Mouse (Mus musculus): ENCODE measurements at regions not wholly inside any gene's neighbourhood (a gene's known extent, or its start where the extent isn't known, plus 50 kb on each side); places are given as distances from the start of the nearest gene placed in this dataset.

DNA sequence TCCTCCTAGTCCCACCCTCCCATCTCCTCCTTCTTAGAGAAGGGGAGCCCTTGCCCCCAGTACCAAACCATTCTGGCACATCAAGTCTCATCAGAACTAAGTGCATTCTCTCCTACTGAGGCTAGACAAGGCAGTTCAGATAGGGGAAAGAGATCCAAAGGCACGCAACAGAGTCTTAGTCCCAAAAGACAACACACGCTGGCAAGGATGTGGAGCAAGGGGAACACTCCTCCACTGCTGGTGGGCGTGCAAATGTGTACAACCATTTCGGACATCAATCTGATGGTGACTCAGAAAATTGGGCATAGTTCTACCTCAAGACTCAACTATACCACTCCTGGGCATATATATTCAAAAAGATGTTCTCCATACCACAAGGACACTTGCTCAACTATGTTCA lies 506.7 kb upstream of the Mgmt start:
- ATAC-seq: no peak
- H3K27me3 ChIP-seq (replicated peaks): no peaks in the 10 kb centered on the region
- WGBS (ENCODE audit: insufficient replicate concordance): 71% methylated on average over 4 of the region's 4 CpGs

DNA sequence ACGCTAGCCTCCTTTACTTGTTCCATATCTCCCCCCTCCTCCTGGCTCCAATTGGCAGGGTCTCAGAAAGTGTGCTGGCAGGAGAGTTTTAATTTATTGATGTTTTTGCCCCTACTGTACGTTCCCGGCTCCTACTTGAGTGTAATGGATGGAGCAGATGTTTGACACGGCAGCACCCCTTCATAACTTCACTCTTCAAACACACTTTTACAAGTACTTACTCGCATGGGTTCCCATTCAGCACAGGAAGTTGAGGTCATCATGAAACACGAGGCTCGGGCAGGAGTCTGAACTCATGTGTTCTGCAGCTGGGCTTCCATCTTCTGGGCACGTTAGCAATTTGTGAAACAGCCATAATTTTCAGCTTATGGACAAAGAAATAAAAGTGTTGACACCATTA lies 504.3 kb upstream of the Mgmt start:
- no peak overlapping the region for H3K4me2 ChIP-seq
- 49% methylated on average over 8 of the region's 8 CpGs for WGBS (ENCODE audit: insufficient replicate concordance)
- H3K4me3 ChIP-seq: no peak overlapping the region
- no peak overlapping the region for H3K9ac ChIP-seq
- H3K4me1 ChIP-seq: no peaks in the 10 kb centered on the region
- H3K27ac ChIP-seq: no peak overlapping the region
- no peak for ATAC-seq
- H3K27me3 ChIP-seq (replicated peaks): no peaks in the 10 kb centered on the region
- H3K9me3 ChIP-seq (replicated peaks): no peaks in the 10 kb centered on the region
- H3K36me3 ChIP-seq: no peaks in the 10 kb centered on the region

More for the DNA sequence above, 506.7 kb upstream of the Mgmt start:
- Histone ChIP-seq H3K4me3 (no peak overlapping the region), H3K9ac (no peak overlapping the region), H3K4me2 (no peak overlapping the region), H3K27ac (no peak overlapping the region), H3K36me3 (no peaks in the 10 kb centered on the region), H3K9me3 (replicated peaks) (no peaks in the 10 kb centered on the region), H3K4me1 (no peaks in the 10 kb centered on the region)

DNA sequence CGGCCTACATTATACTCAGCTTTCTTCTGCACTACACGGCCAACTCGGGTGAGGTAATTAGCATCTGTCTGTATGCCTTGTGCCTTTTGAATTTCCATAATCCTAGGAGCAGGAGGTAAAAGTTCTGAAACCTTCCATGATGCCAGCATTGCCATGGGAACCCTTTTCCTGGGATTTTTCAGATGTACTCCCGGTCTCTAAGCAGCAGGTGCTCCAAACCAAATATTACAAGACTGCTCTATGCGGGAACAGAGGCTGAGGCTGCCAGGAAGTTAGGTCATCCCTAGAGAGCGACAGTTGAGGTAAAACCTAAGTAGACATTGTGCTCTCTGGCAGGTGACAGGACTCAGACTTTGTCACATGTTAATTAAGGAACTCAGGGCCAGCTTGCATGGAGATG lies 501.0 kb upstream of the Mgmt start:
- H3K4me3 ChIP-seq: no peak overlapping the region
- no peak overlapping the region for H3K4me2 ChIP-seq
- H3K36me3 ChIP-seq: no peaks in the 10 kb centered on the region
- ATAC-seq: no peak
- H3K9ac ChIP-seq: no peak overlapping the region
- no peaks in the 10 kb centered on the region for H3K9me3 ChIP-seq (replicated peaks)
- H3K27me3 ChIP-seq (replicated peaks): no peaks in the 10 kb centered on the region
- H3K4me1 ChIP-seq: no peaks in the 10 kb centered on the region
- WGBS (ENCODE audit: insufficient replicate concordance): 72% methylated on average over 6 of the region's 6 CpGs
- H3K27ac ChIP-seq: no peak overlapping the region

DNA sequence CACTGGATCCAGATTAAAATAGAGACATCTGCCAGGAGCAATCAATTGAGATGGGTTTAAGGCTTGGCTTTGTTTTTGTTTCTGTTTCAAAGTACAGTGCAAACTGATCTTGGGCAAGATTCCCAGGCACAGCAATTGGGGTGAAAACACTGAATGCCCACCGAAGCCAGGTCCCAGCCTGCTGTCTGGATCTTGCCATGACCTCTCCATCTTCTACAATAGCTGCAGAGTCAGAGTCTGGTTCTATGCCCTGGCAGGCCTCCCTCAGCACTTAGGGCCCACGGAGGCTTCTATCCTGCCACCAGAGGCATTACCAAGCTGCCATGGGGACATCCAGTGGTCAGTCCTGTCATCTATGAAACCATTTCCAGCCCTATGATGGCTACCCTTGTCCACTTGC lies 498.6 kb upstream of the Mgmt start:
- no peaks in the 10 kb centered on the region for H3K36me3 ChIP-seq
- H3K9ac ChIP-seq: no peak overlapping the region
- no peaks in the 10 kb centered on the region for H3K27me3 ChIP-seq (replicated peaks)
- H3K4me1 ChIP-seq: no peaks in the 10 kb centered on the region
- ATAC-seq: no peak
- 39% methylated on average over 2 of the region's 2 CpGs for WGBS (ENCODE audit: insufficient replicate concordance)
- no peak overlapping the region for H3K27ac ChIP-seq
- no peaks in the 10 kb centered on the region for H3K9me3 ChIP-seq (replicated peaks)
- H3K4me2 ChIP-seq: no peak overlapping the region
- no peak overlapping the region for H3K4me3 ChIP-seq

DNA sequence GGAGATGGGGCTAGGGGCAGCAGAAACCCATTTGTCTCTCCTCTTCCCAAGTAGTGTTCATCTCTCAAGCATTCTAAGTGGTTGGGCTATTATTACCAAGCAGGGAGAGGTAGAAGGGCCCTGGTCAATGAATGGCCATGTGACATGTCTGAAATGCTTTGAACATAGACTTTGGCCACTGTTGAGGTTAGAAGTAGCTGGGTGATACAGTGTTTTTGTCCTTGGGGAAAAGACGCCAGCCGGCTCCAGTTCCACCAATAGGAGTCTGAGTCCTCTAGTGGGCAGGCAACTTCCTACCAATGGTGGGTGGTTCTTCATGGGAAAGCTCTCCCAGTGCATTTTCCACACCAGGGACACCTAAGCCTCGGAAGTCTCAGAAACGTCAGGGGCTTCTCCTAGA lies 497.3 kb upstream of the Mgmt start:
- Histone ChIP-seq H3K27ac (no peak overlapping the region), H3K27me3 (replicated peaks) (no peaks in the 10 kb centered on the region), H3K4me3 (no peak overlapping the region), H3K36me3 (no peaks in the 10 kb centered on the region), H3K9me3 (replicated peaks) (no peaks in the 10 kb centered on the region), H3K4me1 (no peaks in the 10 kb centered on the region), H3K4me2 (no peak overlapping the region), H3K9ac (no peak overlapping the region)
- no peak for ATAC-seq
- 80% methylated on average over 4 of the region's 4 CpGs for WGBS (ENCODE audit: insufficient replicate concordance)

DNA sequence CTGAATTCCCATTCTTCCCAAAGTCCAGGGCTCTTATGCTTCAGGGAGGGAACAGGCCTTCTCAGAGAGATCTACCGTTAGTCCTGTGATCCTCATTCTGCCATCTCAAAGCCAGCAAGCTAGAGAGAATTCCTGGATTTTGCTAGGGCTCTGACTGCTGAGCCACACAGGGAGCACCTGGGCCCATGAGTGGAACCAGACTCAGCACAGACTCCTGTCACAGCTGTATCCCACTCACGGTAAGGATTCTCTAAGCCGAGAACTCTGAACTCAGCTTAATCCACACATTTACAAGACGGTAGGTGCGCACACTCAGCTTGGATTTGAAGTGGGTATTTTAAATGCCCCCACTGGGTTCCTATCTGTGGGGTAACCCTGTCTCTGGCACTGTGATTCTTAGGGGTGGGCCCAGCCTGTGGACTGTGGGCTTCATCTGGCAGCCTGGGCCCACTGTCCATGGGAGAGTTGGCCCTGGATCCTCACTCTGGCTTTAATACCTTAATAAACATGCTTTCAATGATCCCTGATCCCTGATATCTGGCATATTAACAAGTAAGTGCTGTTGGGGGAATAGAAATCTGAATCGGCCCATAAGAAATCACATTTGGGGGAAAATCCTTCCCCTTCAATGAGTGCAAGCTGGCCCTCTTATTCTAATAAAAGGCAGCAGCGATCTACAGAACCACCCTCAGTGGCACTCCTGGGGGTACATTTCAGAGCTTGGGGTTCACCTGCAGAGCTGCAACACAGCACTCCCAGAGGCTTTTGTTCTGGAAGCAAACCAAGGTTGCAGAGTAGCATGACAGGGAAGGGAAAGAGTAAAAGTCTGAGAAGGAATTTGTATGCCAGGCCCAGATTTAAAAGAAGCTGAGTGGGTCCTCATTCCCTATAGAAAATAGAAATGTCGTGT lies 491.5 kb upstream of the Mgmt start:
- Histone ChIP-seq H3K4me2 (no peak overlapping the region), H3K27me3 (replicated peaks) (no peaks in the 10 kb centered on the region), H3K4me3 (no peak overlapping the region), H3K9ac (no peak overlapping the region), H3K9me3 (replicated peaks) (no peaks in the 10 kb centered on the region), H3K4me1 (no peaks in the 10 kb centered on the region), H3K36me3 (no peaks in the 10 kb centered on the region), H3K27ac (no peak overlapping the region)
- ATAC-seq: no peak
- 75% methylated on average over 8 of the region's 8 CpGs for WGBS (ENCODE audit: insufficient replicate concordance)

DNA sequence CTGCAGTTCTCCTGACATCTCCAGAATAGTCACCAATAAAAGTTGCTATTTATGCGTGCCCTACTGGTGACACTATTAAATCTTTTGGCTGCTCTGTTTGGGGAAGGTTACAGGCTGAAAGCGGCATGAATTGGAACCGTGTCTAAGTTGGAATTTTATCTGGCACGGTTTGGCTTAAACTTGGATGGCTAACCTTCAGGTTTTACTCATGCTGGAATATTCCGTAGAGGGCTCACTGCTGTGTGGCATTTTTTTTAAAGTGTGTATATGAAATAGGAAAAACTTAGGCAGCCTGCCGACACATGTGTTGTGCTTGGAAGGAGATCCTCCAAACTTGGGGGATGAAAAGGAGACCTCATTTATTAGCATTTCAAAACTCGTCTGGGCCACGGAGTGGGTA lies 489.0 kb upstream of the Mgmt start:
- no peak overlapping the region for H3K9ac ChIP-seq
- no peak overlapping the region for H3K4me3 ChIP-seq
- H3K9me3 ChIP-seq (replicated peaks): no peaks in the 10 kb centered on the region
- H3K27me3 ChIP-seq (replicated peaks): no peaks in the 10 kb centered on the region
- H3K36me3 ChIP-seq: no peaks in the 10 kb centered on the region
- H3K4me1 ChIP-seq: no peaks in the 10 kb centered on the region
- no peak overlapping the region for H3K4me2 ChIP-seq
- 70% methylated on average over 8 of the region's 8 CpGs for WGBS (ENCODE audit: insufficient replicate concordance)
- ATAC-seq: no peak
- H3K27ac ChIP-seq: no peak overlapping the region

DNA sequence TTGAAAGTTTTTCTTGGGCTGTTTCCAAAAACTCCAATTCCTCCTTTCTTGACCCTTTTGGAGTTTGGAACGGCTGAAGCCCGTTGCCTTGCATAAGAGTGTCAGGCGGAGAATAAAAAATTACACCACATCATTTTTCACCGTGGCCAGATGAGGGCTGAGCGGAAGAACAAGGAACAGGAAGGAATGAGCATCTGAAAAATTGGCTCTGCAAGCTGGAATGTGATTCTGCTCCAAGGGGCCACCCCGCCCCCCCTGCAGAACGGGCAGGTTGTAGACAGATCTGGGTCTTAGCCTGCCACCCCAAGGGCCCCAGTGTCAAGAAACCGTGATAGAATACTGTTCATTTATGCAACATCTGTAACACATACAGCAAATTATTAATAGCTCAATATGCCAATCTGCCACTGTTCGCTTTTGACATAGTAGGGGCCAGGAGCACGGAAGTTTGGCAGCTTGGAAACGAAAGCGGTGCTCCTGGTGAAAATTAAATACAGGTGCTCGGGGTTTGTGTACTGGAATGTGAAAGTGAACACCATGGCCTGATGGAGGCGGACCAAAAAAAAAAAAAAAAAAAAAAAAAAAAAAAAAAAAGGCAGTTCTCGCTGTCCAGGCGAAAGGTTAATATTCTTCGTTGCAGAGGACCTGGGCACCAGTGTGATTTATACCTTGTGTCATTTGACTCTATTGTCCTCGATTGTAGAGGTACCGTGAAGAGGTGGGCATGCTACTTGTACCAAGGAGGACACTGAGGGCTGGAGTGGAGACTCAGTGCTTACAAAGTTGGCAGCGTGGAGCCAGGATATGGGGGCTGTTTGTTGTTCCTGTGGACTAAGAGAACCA lies 487.9 kb upstream of the Mgmt start:
- Histone ChIP-seq H3K9me3 (replicated peaks) (no peaks in the 10 kb centered on the region), H3K36me3 (no peaks in the 10 kb centered on the region), H3K9ac (no peak overlapping the region), H3K27ac (no peak overlapping the region), H3K4me1 (no peaks in the 10 kb centered on the region), H3K4me2 (no peak overlapping the region), H3K27me3 (replicated peaks) (no peaks in the 10 kb centered on the region), H3K4me3 (no peak overlapping the region)
- ATAC-seq: no peak
- WGBS (ENCODE audit: insufficient replicate concordance): 68% methylated on average over 20 of the region's 20 CpGs

DNA sequence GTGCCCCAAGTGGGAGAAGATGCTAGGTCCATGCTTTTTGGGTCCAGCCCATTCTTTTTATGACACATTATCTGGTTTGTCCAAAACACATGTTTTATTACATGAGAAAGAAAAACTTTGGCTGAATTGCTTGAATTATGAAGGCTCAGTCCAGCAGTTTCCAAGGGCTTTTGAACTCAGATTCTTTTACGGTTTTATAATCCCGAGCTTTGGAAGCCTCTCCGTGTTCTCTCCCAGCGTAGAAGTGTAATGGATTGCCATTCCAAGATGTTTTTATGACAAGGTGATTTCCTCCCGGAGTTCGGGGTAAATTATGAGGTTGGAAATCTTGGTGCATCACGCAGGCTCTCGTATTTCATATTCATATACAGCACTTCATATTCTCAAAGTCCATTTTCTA lies 479.6 kb upstream of the Mgmt start:
- Histone ChIP-seq H3K9me3 (replicated peaks) (no peaks in the 10 kb centered on the region), H3K27ac (no peak overlapping the region), H3K4me2 (no peak overlapping the region), H3K9ac (no peak overlapping the region), H3K36me3 (no peaks in the 10 kb centered on the region), H3K4me1 (no peaks in the 10 kb centered on the region), H3K27me3 (replicated peaks) (no peaks in the 10 kb centered on the region), H3K4me3 (no peak overlapping the region)
- 60% methylated on average over 8 of the region's 8 CpGs for WGBS (ENCODE audit: insufficient replicate concordance)
- ATAC-seq: no peak

DNA sequence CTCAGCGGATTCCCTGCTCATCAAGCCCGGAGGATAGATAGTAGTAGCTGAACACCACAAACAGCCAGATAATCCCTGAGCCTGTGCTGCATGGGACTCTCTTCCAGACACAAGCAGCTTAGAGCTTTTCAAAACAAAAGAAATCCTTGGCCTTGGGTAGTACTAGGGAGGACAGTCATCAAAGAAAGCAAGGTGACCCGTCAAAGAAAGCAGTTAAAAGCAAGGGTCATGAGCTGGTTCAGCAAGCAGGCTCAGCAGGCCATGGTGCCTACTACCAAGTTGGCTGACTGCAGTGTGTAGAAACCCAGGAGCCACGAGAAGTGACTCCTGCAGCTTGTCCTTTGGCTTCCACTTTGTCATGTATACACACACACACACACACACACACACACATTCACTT lies 477.1 kb upstream of the Mgmt start:
- Histone ChIP-seq H3K9me3 (replicated peaks) (no peaks in the 10 kb centered on the region), H3K4me2 (no peak overlapping the region), H3K36me3 (no peaks in the 10 kb centered on the region), H3K27me3 (replicated peaks) (no peaks in the 10 kb centered on the region), H3K4me3 (no peak overlapping the region), H3K9ac (no peak overlapping the region), H3K27ac (no peak overlapping the region), H3K4me1 (no peaks in the 10 kb centered on the region)
- 50% methylated on average over 4 of the region's 4 CpGs for WGBS (ENCODE audit: insufficient replicate concordance)
- ATAC-seq: no peak

DNA sequence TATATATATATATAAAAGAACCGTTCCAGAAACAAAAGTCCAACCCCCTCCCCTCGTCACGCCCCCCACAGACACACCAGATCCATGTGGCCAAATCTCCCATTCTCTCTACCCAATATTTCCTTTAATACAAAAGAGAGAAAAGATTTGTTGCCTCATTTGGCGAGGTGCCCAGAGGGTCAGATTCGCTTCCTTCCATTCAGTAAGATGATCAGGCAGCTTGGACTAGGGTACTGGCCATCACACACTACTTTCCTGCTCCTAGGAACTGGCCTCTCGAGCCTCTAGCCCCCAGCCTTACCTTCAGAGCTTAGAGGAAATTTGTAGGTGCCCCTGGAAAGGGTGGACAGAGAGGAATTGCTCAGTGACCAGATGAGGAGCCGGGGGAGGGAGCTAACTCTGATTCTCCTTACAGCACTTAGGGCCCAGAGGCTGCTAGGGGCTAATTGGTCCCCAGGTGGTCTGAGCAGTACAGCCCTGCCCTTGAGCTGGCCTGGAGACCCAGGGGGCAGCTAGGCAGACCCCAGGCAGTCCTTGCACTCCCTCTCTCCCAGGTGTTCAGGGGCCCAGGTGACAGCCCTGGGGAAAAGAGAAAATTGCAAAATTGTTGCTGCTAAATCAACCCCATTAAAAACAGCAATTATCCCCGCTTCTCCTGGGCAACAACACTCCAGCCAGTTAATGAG lies 470.4 kb upstream of the Mgmt start:
- no peak for ATAC-seq

DNA sequence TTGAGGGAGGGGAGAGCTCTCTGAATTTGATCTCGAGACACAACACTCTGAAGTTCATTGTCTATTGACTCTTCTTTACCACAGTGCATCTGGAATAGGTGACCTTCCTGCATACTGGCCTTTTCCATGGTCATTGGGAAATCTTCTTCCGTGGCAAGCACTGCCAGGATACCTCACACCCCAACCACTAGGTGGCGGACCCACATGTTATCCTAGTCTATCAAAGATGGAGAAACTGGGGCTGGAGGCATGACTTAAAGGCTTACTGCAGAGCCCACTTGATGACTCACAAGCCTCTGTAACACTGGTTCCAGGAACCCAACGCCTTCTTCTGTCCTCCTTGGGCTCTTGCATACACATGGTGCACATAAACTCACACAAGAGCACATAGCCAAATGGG lies 467.2 kb upstream of the Mgmt start:
- Histone ChIP-seq H3K9ac (no peak overlapping the region), H3K27ac (no peak overlapping the region), H3K4me2 (no peak overlapping the region), H3K36me3 (no peaks in the 10 kb centered on the region), H3K4me1 (no peaks in the 10 kb centered on the region), H3K9me3 (replicated peaks) (no peaks in the 10 kb centered on the region), H3K27me3 (replicated peaks) (no peaks in the 10 kb centered on the region), H3K4me3 (no peak overlapping the region)
- ATAC-seq: no peak
- 41% methylated on average over 4 of the region's 4 CpGs for WGBS (ENCODE audit: insufficient replicate concordance)

More for the DNA sequence above, 470.4 kb upstream of the Mgmt start:
- no peaks in the 10 kb centered on the region for H3K9me3 ChIP-seq (replicated peaks)
- no peak overlapping the region for H3K27ac ChIP-seq
- H3K4me2 ChIP-seq: no peak overlapping the region
- H3K4me3 ChIP-seq: no peak overlapping the region
- no peaks in the 10 kb centered on the region for H3K36me3 ChIP-seq
- H3K27me3 ChIP-seq (replicated peaks): no peaks in the 10 kb centered on the region
- 46% methylated on average over 8 of the region's 8 CpGs for WGBS (ENCODE audit: insufficient replicate concordance)
- no peaks in the 10 kb centered on the region for H3K4me1 ChIP-seq
- H3K9ac ChIP-seq: no peak overlapping the region

Measured in liver, embryonic 12.5 days (tissue).